Mouse (Mus musculus): Measurements from ENCODE around the gene Aff2. TPM values are rescaled to one million over a fixed set of nuclear protein-coding genes. Genes with fewer than 3 reads are reported as not detected.

The Aff2 gene
- polyA plus RNA-seq, 1 experiment: 0.62 TPM

DNA sequence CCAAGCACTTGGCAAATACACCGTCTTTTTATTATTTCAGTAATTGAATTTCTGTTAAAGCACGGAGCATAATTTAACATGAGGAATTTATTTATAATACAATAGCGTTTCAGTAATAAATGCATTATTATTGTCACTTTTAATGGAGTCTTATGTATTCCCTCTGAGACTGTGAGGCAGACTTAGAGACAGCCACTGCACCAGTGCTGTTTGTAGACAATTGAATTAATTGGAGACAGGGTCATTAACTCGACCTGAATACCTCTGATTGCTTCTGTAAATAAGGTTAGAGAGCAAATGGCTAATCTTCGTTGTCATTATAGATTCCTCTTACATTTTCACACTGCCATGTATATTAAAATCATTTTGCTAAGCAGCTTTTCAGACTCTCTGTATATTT, 458.1 kb downstream of the Aff2 start:
- Histone ChIP-seq H3K27me3 (ENCODE audit: control insufficient read depth, insufficient read depth, low read length) (no peaks in the 10 kb centered on the region), H3K27ac (ENCODE audit: control insufficient read depth, insufficient read depth, low read depth, low read length) (no peak overlapping the region), H3K4me1 (ENCODE audit: control insufficient read depth, insufficient read depth, low read length) (no peaks in the 10 kb centered on the region), H3K36me3 (ENCODE audit: control insufficient read depth, insufficient read depth, low read length) (no peaks in the 10 kb centered on the region), H3K4me3 (ENCODE audit: control insufficient read depth, low read depth, low read length) (no peak overlapping the region)
- no peak for TF ChIP-seq POLR2A (IDR thresholded peaks at IDR 0.05; ENCODE audit: control insufficient read depth, low read depth, low read length)
- TF ChIP-seq CTCF (IDR thresholded peaks at IDR 0.05; ENCODE audit: control insufficient read depth, insufficient read depth, insufficient replicate concordance, low read depth, low read length): no peak

DNA sequence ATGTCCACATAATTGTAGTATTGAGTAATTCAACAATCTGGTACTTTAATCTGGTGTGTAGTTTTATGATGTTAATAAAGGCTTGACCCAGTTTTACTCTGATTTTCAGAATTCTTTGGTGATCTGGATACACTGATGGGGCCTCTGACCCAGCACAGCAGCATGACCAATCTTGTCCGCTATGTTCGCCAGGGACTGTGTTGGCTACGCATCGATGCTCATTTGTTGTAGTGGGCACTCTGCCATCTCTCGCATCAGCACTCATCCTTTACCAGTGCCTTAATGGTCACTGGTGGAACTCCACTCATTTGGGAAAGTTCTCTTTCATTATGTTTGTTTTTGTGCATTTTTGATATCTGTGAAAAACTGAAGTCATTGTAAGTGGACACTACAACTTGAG, 507.5 kb downstream of the Aff2 start:
- no peaks in the 10 kb centered on the region for H3K4me1 ChIP-seq (ENCODE audit: control insufficient read depth, insufficient read depth, low read length)
- no peak overlapping the region for H3K4me3 ChIP-seq (ENCODE audit: control insufficient read depth, low read depth, low read length)
- no peak for TF ChIP-seq POLR2A (IDR thresholded peaks at IDR 0.05; ENCODE audit: control insufficient read depth, low read depth, low read length)
- no peak for TF ChIP-seq CTCF (IDR thresholded peaks at IDR 0.05; ENCODE audit: control insufficient read depth, insufficient read depth, insufficient replicate concordance, low read depth, low read length)
- no peak overlapping the region for H3K27ac ChIP-seq (ENCODE audit: control insufficient read depth, insufficient read depth, low read depth, low read length)
- H3K27me3 ChIP-seq (ENCODE audit: control insufficient read depth, insufficient read depth, low read length): no peaks in the 10 kb centered on the region
- no peaks in the 10 kb centered on the region for H3K36me3 ChIP-seq (ENCODE audit: control insufficient read depth, insufficient read depth, low read length)

DNA sequence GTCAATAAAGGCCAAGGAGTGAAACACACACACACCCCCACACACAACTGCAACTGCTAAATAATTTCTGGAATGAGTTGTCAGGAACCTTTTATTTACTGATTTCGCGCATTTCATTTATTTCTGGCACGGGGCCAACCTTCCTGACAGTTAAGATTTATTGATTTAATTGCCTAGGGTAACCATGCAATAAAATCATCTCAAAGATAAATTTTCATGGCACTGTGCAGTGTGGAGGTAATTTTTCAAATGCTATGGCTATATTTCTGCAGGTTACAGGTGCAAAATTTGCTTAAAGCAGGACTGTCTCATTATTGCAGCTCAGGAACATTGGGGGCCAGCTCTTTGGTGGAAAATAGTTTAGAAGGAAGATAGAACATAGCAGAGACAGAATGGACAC, 531.6 kb downstream of the Aff2 start:
- Histone ChIP-seq H3K27me3 (ENCODE audit: control insufficient read depth, insufficient read depth, low read length) (no peaks in the 10 kb centered on the region), H3K4me3 (ENCODE audit: control insufficient read depth, low read depth, low read length) (no peak overlapping the region), H3K36me3 (ENCODE audit: control insufficient read depth, insufficient read depth, low read length) (no peaks in the 10 kb centered on the region), H3K27ac (ENCODE audit: control insufficient read depth, insufficient read depth, low read depth, low read length) (no peak overlapping the region), H3K4me1 (ENCODE audit: control insufficient read depth, insufficient read depth, low read length) (no peaks in the 10 kb centered on the region)
- TF ChIP-seq POLR2A (IDR thresholded peaks at IDR 0.05; ENCODE audit: control insufficient read depth, low read depth, low read length): no peak
- no peak for TF ChIP-seq CTCF (IDR thresholded peaks at IDR 0.05; ENCODE audit: control insufficient read depth, insufficient read depth, insufficient replicate concordance, low read depth, low read length)

Measured in testis, adult 2 months (tissue).